Mouse (Mus musculus): ENCODE measurements around the gene Dock4. TPM values are rescaled to one million over a fixed set of nuclear protein-coding genes. Genes with fewer than 3 reads are reported as not detected.

Gene Dock4
- polyA plus RNA-seq, 1 experiment from 2014 or later = 13.3 TPM

- no peaks in the 10 kb centered on the region for H3K9me3 ChIP-seq (ENCODE audit: low read length)
- H3K27ac ChIP-seq (ENCODE audit: low read length) = no peak overlapping the region
- no peak overlapping the region for H3K4me3 ChIP-seq (ENCODE audit: low read length)
- H3K4me2 ChIP-seq (replicated peaks; ENCODE audit: low read depth, low read length) = no peak overlapping the region
- no peaks in the 10 kb centered on the region for H3K36me3 ChIP-seq (ENCODE audit: insufficient read depth, low read length)
- peaks cover 16% of the 10 kb centered on the region; the same call in 1 of the 2 replicates for H3K4me1 ChIP-seq (ENCODE audit: insufficient read depth, low read length)
- no peak overlapping the region for H3K9ac ChIP-seq (replicated peaks; ENCODE audit: low read length)
- 71% methylated on average over 1 of the region's 1 CpGs for WGBS
- ATAC-seq (ENCODE audit: low FRiP score, low TSS enrichment) = no peak
- H3K27me3 ChIP-seq (ENCODE audit: insufficient read depth, low read length) = no peaks in the 10 kb centered on the region
Measured at GRCm38 (mm10) chr12:40501141-40501540, 55.4 kb downstream of the Dock4 start.

DNA sequence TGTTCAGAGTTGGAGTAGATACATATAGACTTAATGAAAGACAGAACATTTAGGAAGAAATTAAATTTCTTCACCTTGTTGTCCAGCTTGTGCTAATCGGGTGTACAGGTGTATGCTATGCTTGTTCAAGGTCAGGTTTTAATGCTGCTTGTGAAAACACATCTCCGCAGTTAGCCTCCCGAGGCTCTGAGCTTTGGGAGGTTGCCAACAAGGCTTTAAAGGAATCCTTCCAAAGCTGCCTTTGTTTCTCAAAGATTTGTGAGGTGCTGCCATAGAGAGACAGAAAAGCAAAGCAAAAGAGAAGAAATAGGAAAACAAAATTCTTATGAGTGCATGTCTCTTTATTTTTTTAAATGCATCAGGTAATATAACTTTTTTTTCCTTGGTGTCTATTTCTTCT, 57.8 kb downstream of the Dock4 start:
- no peak overlapping the region for H3K27ac ChIP-seq (ENCODE audit: low read length)
- no peak overlapping the region for H3K4me2 ChIP-seq (replicated peaks; ENCODE audit: low read depth, low read length)
- peaks cover 12% of the 10 kb centered on the region; the same call in 1 of the 2 replicates for H3K4me1 ChIP-seq (ENCODE audit: insufficient read depth, low read length)
- H3K4me3 ChIP-seq (ENCODE audit: low read length) = no peak overlapping the region
- no peak overlapping the region for H3K9ac ChIP-seq (replicated peaks; ENCODE audit: low read length)
- no peaks in the 10 kb centered on the region for H3K36me3 ChIP-seq (ENCODE audit: insufficient read depth, low read length)
- no peak for ATAC-seq (ENCODE audit: low FRiP score, low TSS enrichment)
- 44% methylated on average over 3 of the region's 3 CpGs for WGBS
- H3K9me3 ChIP-seq (ENCODE audit: low read length) = no peaks in the 10 kb centered on the region
- H3K27me3 ChIP-seq (ENCODE audit: insufficient read depth, low read length) = no peaks in the 10 kb centered on the region

GRCm38 (mm10) chr12:40504687-40505086, 58.9 kb downstream of the Dock4 start:
- Histone ChIP-seq H3K9me3 (ENCODE audit: low read length) (no peaks in the 10 kb centered on the region), H3K4me3 (ENCODE audit: low read length) (no peak overlapping the region), H3K4me1 (ENCODE audit: insufficient read depth, low read length) (peaks cover 3% of the 10 kb centered on the region; the same call in 1 of the 2 replicates), H3K27ac (ENCODE audit: low read length) (no peak overlapping the region), H3K36me3 (ENCODE audit: insufficient read depth, low read length) (no peaks in the 10 kb centered on the region), H3K4me2 (replicated peaks; ENCODE audit: low read depth, low read length) (no peak overlapping the region), H3K27me3 (ENCODE audit: insufficient read depth, low read length) (no peaks in the 10 kb centered on the region), H3K9ac (replicated peaks; ENCODE audit: low read length) (no peak overlapping the region)
- ATAC-seq (ENCODE audit: low FRiP score, low TSS enrichment) = no peak
- WGBS = 75% methylated on average over 3 of the region's 3 CpGs

GRCm38 (mm10) chr12:40507823-40508390, 62.2 kb downstream of the Dock4 start:
- Histone ChIP-seq H3K27me3 (ENCODE audit: insufficient read depth, low read length) (no peaks in the 10 kb centered on the region), H3K9me3 (ENCODE audit: low read length) (no peaks in the 10 kb centered on the region), H3K4me3 (ENCODE audit: low read length) (no peak overlapping the region), H3K27ac (ENCODE audit: low read length) (no peak overlapping the region), H3K4me2 (replicated peaks; ENCODE audit: low read depth, low read length) (no peak overlapping the region), H3K36me3 (ENCODE audit: insufficient read depth, low read length) (no peaks in the 10 kb centered on the region), H3K9ac (replicated peaks; ENCODE audit: low read length) (no peak overlapping the region), H3K4me1 (ENCODE audit: insufficient read depth, low read length) (peaks cover 9% of the 10 kb centered on the region; the same call in 1 of the 2 replicates)
- 65% methylated on average over 4 of the region's 4 CpGs for WGBS
- ATAC-seq (ENCODE audit: low FRiP score, low TSS enrichment) = no peak

GRCm38 (mm10) chr12:40508416-40508815, 62.7 kb downstream of the Dock4 start:
- H3K4me3 ChIP-seq (ENCODE audit: low read length) = no peak overlapping the region
- no peaks in the 10 kb centered on the region for H3K36me3 ChIP-seq (ENCODE audit: insufficient read depth, low read length)
- no peak overlapping the region for H3K4me2 ChIP-seq (replicated peaks; ENCODE audit: low read depth, low read length)
- WGBS = 65% methylated on average over 8 of the region's 8 CpGs
- H3K9ac ChIP-seq (replicated peaks; ENCODE audit: low read length) = no peak overlapping the region
- no peaks in the 10 kb centered on the region for H3K9me3 ChIP-seq (ENCODE audit: low read length)
- no peak overlapping the region for H3K27ac ChIP-seq (ENCODE audit: low read length)
- no peak for ATAC-seq (ENCODE audit: low FRiP score, low TSS enrichment)
- H3K27me3 ChIP-seq (ENCODE audit: insufficient read depth, low read length) = no peaks in the 10 kb centered on the region
- peaks cover 9% of the 10 kb centered on the region; the same call in 1 of the 2 replicates for H3K4me1 ChIP-seq (ENCODE audit: insufficient read depth, low read length)

- no peak overlapping the region for H3K27ac ChIP-seq (ENCODE audit: low read length)
- no peak overlapping the region for H3K9ac ChIP-seq (replicated peaks; ENCODE audit: low read length)
- no peaks in the 10 kb centered on the region for H3K36me3 ChIP-seq (ENCODE audit: insufficient read depth, low read length)
- no peaks in the 10 kb centered on the region for H3K9me3 ChIP-seq (ENCODE audit: low read length)
- no peak for ATAC-seq (ENCODE audit: low FRiP score, low TSS enrichment)
- H3K4me2 ChIP-seq (replicated peaks; ENCODE audit: low read depth, low read length) = no peak overlapping the region
- WGBS = 69% methylated on average over 8 of the region's 8 CpGs
- no peaks in the 10 kb centered on the region for H3K27me3 ChIP-seq (ENCODE audit: insufficient read depth, low read length)
- no peak overlapping the region for H3K4me3 ChIP-seq (ENCODE audit: low read length)
- H3K4me1 ChIP-seq (ENCODE audit: insufficient read depth, low read length) = peaks cover 10% of the 10 kb centered on the region; the same call in 1 of the 2 replicates
Measured at GRCm38 (mm10) chr12:40511643-40512369, 66.1 kb downstream of the Dock4 start.

- no peak for ATAC-seq (ENCODE audit: low FRiP score, low TSS enrichment)
- WGBS = 91% methylated on average over 2 of the region's 2 CpGs
- no peak overlapping the region for H3K4me2 ChIP-seq (replicated peaks; ENCODE audit: low read depth, low read length)
- H3K9ac ChIP-seq (replicated peaks; ENCODE audit: low read length) = no peak overlapping the region
- no peaks in the 10 kb centered on the region for H3K9me3 ChIP-seq (ENCODE audit: low read length)
- H3K4me3 ChIP-seq (ENCODE audit: low read length) = no peak overlapping the region
- H3K27ac ChIP-seq (ENCODE audit: low read length) = no peak overlapping the region
- peaks cover 10% of the 10 kb centered on the region; the same call in 1 of the 2 replicates for H3K4me1 ChIP-seq (ENCODE audit: insufficient read depth, low read length)
- no peaks in the 10 kb centered on the region for H3K36me3 ChIP-seq (ENCODE audit: insufficient read depth, low read length)
- H3K27me3 ChIP-seq (ENCODE audit: insufficient read depth, low read length) = no peaks in the 10 kb centered on the region
Measured at GRCm38 (mm10) chr12:40512370-40512693, 66.6 kb downstream of the Dock4 start.

- 64% methylated on average over 7 of the region's 7 CpGs for WGBS
- no peak overlapping the region for H3K4me3 ChIP-seq (ENCODE audit: low read length)
- H3K4me2 ChIP-seq (replicated peaks; ENCODE audit: low read depth, low read length) = no peak overlapping the region
- no peaks in the 10 kb centered on the region for H3K36me3 ChIP-seq (ENCODE audit: insufficient read depth, low read length)
- H3K4me1 ChIP-seq (ENCODE audit: insufficient read depth, low read length) = peaks cover 10% of the 10 kb centered on the region; the same call in 1 of the 2 replicates
- no peaks in the 10 kb centered on the region for H3K27me3 ChIP-seq (ENCODE audit: insufficient read depth, low read length)
- no peak overlapping the region for H3K9ac ChIP-seq (replicated peaks; ENCODE audit: low read length)
- no peaks in the 10 kb centered on the region for H3K9me3 ChIP-seq (ENCODE audit: low read length)
- no peak for ATAC-seq (ENCODE audit: low FRiP score, low TSS enrichment)
- no peak overlapping the region for H3K27ac ChIP-seq (ENCODE audit: low read length)
Measured at GRCm38 (mm10) chr12:40512994-40513393, 67.2 kb downstream of the Dock4 start.

- Histone ChIP-seq H3K9ac (replicated peaks; ENCODE audit: low read length) (no peak overlapping the region), H3K4me1 (ENCODE audit: insufficient read depth, low read length) (peaks cover 10% of the 10 kb centered on the region; the same call in 1 of the 2 replicates), H3K27me3 (ENCODE audit: insufficient read depth, low read length) (no peaks in the 10 kb centered on the region), H3K4me2 (replicated peaks; ENCODE audit: low read depth, low read length) (no peak overlapping the region), H3K27ac (ENCODE audit: low read length) (no peak overlapping the region), H3K36me3 (ENCODE audit: insufficient read depth, low read length) (no peaks in the 10 kb centered on the region), H3K9me3 (ENCODE audit: low read length) (no peaks in the 10 kb centered on the region), H3K4me3 (ENCODE audit: low read length) (no peak overlapping the region)
- WGBS = 65% methylated on average over 6 of the region's 6 CpGs
- no peak for ATAC-seq (ENCODE audit: low FRiP score, low TSS enrichment)
Measured at GRCm38 (mm10) chr12:40514021-40514420, 68.3 kb downstream of the Dock4 start.

DNA sequence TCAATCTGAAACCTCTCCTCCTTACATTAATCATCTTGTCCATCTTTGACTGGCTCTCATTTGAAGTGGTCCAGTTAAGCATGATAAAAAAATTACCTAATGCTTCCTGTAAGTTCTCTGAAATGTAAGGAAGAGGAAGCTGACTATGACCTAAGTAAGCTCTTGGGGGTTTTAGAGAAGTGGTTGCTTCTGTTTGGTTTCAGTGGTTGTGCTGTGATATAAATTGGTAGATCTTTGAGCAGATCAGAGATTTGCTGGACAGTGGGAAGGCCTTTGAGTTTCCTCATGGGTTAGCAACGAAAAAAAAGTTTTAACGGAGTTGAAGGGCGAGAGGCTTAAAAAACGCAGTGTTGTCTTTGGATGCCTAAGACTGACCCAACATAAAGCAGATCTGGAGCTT, 76.7 kb downstream of the Dock4 start:
- Histone ChIP-seq H3K9ac (replicated peaks; ENCODE audit: low read length) (no peak overlapping the region), H3K4me1 (ENCODE audit: insufficient read depth, low read length) (no peaks in the 10 kb centered on the region), H3K4me2 (replicated peaks; ENCODE audit: low read depth, low read length) (no peak overlapping the region), H3K9me3 (ENCODE audit: low read length) (no peaks in the 10 kb centered on the region), H3K27ac (ENCODE audit: low read length) (no peak overlapping the region), H3K36me3 (ENCODE audit: insufficient read depth, low read length) (no peaks in the 10 kb centered on the region), H3K27me3 (ENCODE audit: insufficient read depth, low read length) (no peaks in the 10 kb centered on the region), H3K4me3 (ENCODE audit: low read length) (no peak overlapping the region)
- ATAC-seq (ENCODE audit: low FRiP score, low TSS enrichment) = no peak
- WGBS = 89% methylated on average over 4 of the region's 4 CpGs

All from kidney, embryonic 16.5 days (tissue).